Mouse (Mus musculus): ENCODE measurements around the gene Rph3a.
"Not testable (repeated sequence)": the region's sequence is repeated elsewhere in the genome, so short reads cannot be mapped to it uniquely, and the experiment has no call there.

The Rph3a gene

GRCm38 (mm10) chr5:120908196-120908920 lies 101.5 kb downstream of the Rph3a start:
- no peak for DNase-seq (ENCODE audit: low spot score in 2 of 2)

- DNase-seq (ENCODE audit: low spot score in 2 of 2), result not testable (repeated sequence)
These were observed 102.8 kb downstream of the Rph3a start, which contains the start of gene Oas1a for GRCm38 (mm10) chr5:120906791-120907733. Oas1a (minus strand) TSS chr5:120907521.

- DNase-seq (ENCODE audit: low spot score in 2 of 2), result no peak
These were observed 107.8 kb downstream of the Rph3a start for GRCm38 (mm10) chr5:120902056-120902455.

- DNase-seq (ENCODE audit: low spot score in 2 of 2), result no peak
These were observed 109.2 kb downstream of the Rph3a start for GRCm38 (mm10) chr5:120900666-120901065.

- no peak for DNase-seq (ENCODE audit: low spot score in 2 of 2)
These were observed 111.2 kb downstream of the Rph3a start for GRCm38 (mm10) chr5:120898726-120899125.

- DNase-seq (ENCODE audit: low spot score in 2 of 2), result no peak
These were observed 111.6 kb downstream of the Rph3a start for GRCm38 (mm10) chr5:120898307-120898706.

- DNase-seq (ENCODE audit: low spot score in 2 of 2), result no peak
These were observed 114.5 kb downstream of the Rph3a start for GRCm38 (mm10) chr5:120895231-120895900.

- not testable (repeated sequence) for DNase-seq (ENCODE audit: low spot score in 2 of 2)
These were observed 115.2 kb downstream of the Rph3a start for GRCm38 (mm10) chr5:120894692-120895091.

- DNase-seq (ENCODE audit: low spot score in 2 of 2), result not testable (repeated sequence)
These were observed 116.0 kb downstream of the Rph3a start for GRCm38 (mm10) chr5:120893866-120894265.

- DNase-seq (ENCODE audit: low spot score in 2 of 2), result no peak
These were observed 117.6 kb downstream of the Rph3a start for GRCm38 (mm10) chr5:120892243-120892660.

- not testable (repeated sequence) for DNase-seq (ENCODE audit: low spot score in 2 of 2)
These were observed 118.2 kb downstream of the Rph3a start for GRCm38 (mm10) chr5:120891566-120892242.

- DNase-seq (ENCODE audit: low spot score in 2 of 2), result no peak
These were observed 118.9 kb downstream of the Rph3a start for GRCm38 (mm10) chr5:120890991-120891390.
